Mouse (Mus musculus) forebrain, embryonic 14.5 days (tissue): Measurements from ENCODE around the gene Atg4d. TPM values are rescaled to one million over a fixed set of nuclear protein-coding genes. Genes with fewer than 3 reads are reported as not detected.

ENCODE experiments used
- ATAC-seq: fragments of 200-750 bp; cut with Nextera tagmentation; 2 replicates; pipeline ENCODE4 v1.8.0; 2017; ENCODE audit warnings: mild to moderate bottlenecking, moderate library complexity
- DNase-seq: peaks from one replicate; pipeline ENCODE4 v3.0.0-alpha.2; 2015; ENCODE audit warnings: low spot score
- H3K27ac ChIP-seq: fragments of 300-500 bp; sonication (generic); 2 replicates; pipeline ENCODE4 v1.5.1; 2014; ENCODE audit warnings: low read depth, mild to moderate bottlenecking, control low read depth, low read length, moderate library complexity
- H3K27me3 ChIP-seq: fragments of 300-500 bp; sonication (generic); replicated peaks from 2 replicates; pipeline ENCODE4 v1.6.1; 2014; ENCODE audit warnings: low read length, control low read depth, mixed read lengths; ENCODE audit not compliant: control insufficient read depth, insufficient read depth
- H3K36me3 ChIP-seq: fragments of 300-500 bp; sonication (generic); 2 replicates; pipeline ENCODE4 v1.6.1; 2014; ENCODE audit warnings: low read length, control low read depth; ENCODE audit not compliant: control insufficient read depth, insufficient read depth
- H3K4me1 ChIP-seq: fragments of 300-500 bp; sonication (generic); 2 replicates; pipeline ENCODE4 v1.6.1; 2014; ENCODE audit warnings: antibody characterized with exemption, low read length, control low read depth; ENCODE audit not compliant: control insufficient read depth, insufficient read depth
- H3K4me2 ChIP-seq: fragments of 300-500 bp; sonication (generic); 2 replicates; pipeline ENCODE4 v1.6.1; 2014; ENCODE audit warnings: mild to moderate bottlenecking, control low read depth, low read length
- H3K4me3 ChIP-seq: fragments of 300-500 bp; sonication (generic); 2 replicates; pipeline ENCODE4 v1.5.1; 2014; ENCODE audit warnings: low read depth, low read length, control low read depth
- H3K9ac ChIP-seq: fragments of 300-500 bp; sonication (generic); 2 replicates; pipeline ENCODE4 v1.6.1; 2014; ENCODE audit warnings: mild to moderate bottlenecking, low read length, control low read depth, moderate library complexity
- H3K9me3 ChIP-seq: fragments of 300-500 bp; sonication (generic); replicated peaks from 2 replicates; pipeline ENCODE4 v1.6.1; 2016; ENCODE audit warnings: low read length, control low read depth, mixed read lengths; ENCODE audit not compliant: control insufficient read depth
- WGBS: fragments of 180-500 bp; shearing (Covaris S2); extraction: QIAGEN DNeasy Blood & Tissue Kit; methylation state at CpG from one replicate; pipeline ENCODE4 v1.1.7; 2014; 5-methylcytosine and 5-hydroxymethylcytosine counted together
- polyA plus RNA-seq: library from polyadenylated mRNA; unstranded; fragments of >200 nt; fragmentation: Nextera tagmentation; extraction: Ambion mirVana; gene quantifications from 2 replicates; pipeline ENCODE4 v1.2.1, GENCODE M21; 2014

Atg4d gene
- polyA plus RNA-seq, 1 experiment from 2014 or later: 45.7 TPM

DNA sequence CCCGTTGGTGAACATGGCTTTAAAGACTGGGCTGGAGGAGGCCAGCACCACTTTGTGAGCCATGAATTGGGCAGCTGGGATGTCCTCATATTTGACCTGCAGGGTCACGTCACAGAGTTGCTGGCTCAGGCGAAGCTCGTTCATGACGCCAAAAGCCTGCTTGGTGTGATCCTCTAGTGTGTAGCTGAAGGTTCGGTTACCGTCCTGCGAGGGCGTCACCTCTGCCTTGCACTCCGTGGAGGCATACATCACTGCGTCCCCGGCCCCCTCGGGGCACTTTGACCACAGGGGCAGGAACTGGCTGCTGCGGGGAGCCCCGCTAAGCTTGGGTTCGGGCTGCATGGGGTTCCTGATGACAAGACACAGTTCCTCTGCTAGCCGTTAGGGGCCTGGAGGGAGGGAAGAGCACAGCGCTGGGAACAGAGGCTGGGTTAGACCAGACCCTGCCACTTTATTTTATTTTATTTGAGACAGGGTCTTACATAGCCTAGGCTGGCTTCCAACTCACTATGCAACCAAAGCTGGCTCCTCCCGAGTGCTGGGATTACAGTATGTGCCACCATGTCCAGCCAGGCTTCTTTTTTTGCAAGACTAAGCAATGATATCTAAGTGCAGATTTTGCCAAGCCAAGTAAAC lies 27.6 kb upstream of the Atg4d start:
- Histone ChIP-seq H3K9me3 (no peaks in the 10 kb centered on the region), H3K27me3 (peaks cover 4% of the 10 kb centered on the region), H3K36me3 (peaks cover 23% of the 10 kb centered on the region), H3K4me3 (peak overlapping the region; percentile 89), H3K27ac (peak overlapping the region; percentile 81), H3K4me1 (peaks cover 13% of the 10 kb centered on the region), H3K4me2 (peak overlapping the region; percentile 85), H3K9ac (peak overlapping the region; percentile 98)
- WGBS: 25% methylated on average over 19 of the region's 19 CpGs
- DNase-seq: peak; percentile 58
- ATAC-seq: peak; percentile 13; the same call in 1 of the 2 replicates

GRCm38 (mm10) chr9:21238004-21238732 lies 26.9 kb upstream of the Atg4d start:
- no peak for ATAC-seq
- Histone ChIP-seq H3K36me3 (peaks cover 20% of the 10 kb centered on the region), H3K27ac (peak overlapping the region; percentile 81), H3K9ac (peak overlapping the region; percentile 98), H3K4me1 (peaks cover 13% of the 10 kb centered on the region), H3K4me2 (peak overlapping the region; percentile 85), H3K9me3 (no peaks in the 10 kb centered on the region), H3K4me3 (peak overlapping the region; percentile 89), H3K27me3 (peaks cover 11% of the 10 kb centered on the region)
- 2% methylated on average over 31 of the region's 31 CpGs for WGBS
- DNase-seq: no peak

DNA sequence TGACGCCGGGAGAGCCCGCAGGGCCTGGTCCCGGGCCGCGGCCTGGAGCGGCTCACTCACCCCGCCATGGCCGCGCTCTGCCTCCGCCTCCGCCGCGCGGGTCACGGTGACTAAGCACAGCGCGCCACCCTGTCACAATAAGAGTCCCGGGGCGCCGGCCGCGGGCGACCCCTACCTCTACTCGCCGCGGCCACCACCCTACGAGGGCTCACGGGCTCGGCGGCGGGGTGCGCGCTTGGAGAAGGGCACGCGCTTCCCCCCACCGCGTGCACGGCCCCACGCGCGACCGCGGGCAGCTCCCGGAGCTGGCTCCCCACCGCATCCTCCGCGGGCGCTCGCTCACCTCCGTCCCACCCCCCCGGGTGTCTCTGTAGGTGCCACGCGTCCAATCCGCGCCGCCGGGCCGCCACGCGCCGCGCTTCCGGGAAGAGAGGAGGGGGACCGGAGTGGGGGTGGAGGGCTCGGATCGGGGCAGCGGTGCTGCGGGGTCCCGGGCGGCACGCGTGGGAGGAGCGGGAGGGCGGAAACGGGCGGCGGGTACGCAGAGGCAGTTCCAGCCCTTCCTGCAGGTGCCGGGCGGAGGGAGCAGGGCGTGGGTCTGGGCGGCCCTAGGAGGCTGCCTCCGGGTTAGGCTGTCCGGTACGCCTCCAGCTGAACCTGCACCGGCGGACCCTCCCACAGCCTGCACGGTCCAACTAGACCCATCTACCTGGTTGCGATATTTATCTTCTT lies 26.2 kb upstream of the Atg4d start, which contains the start of gene Keap1:
Gene Keap1 (minus strand): TSS at position 629 of the 732 bp plus-strand sequence.
- peak; percentile 80 for DNase-seq
- Histone ChIP-seq H3K27ac (peak within 1 kb of the TSS; percentile 81), H3K4me3 (peak within 1 kb of the TSS; percentile 89), H3K9ac (peak within 1 kb of the TSS; percentile 98), H3K36me3 (peaks cover 12% of the 10 kb centered on the region), H3K27me3 (peaks cover 18% of the 10 kb centered on the region), H3K4me1 (peaks cover 13% of the 10 kb centered on the region), H3K4me2 (peak within 1 kb of the TSS; percentile 85), H3K9me3 (no peaks in the 10 kb centered on the region)
- ATAC-seq: peak; percentile 87
- WGBS: under 1% methylated on average over 83 of the region's 90 CpGs

- Histone ChIP-seq H3K4me3 (peak overlapping the region; percentile 89), H3K4me1 (peaks cover 13% of the 10 kb centered on the region), H3K36me3 (peaks cover 8% of the 10 kb centered on the region), H3K27ac (0 out of 2 replicates have a peak overlapping the region, but pooled peaks have one; percentile 81), H3K9ac (peak overlapping the region; percentile 98), H3K4me2 (peak overlapping the region; percentile 85), H3K27me3 (peaks cover 24% of the 10 kb centered on the region), H3K9me3 (no peaks in the 10 kb centered on the region)
- ATAC-seq (no peak), DNase-seq (no peak)
- WGBS: 34% methylated on average over 4 of the region's 4 CpGs
These were observed 25.6 kb upstream of the Atg4d start for GRCm38 (mm10) chr9:21239465-21239848.

DNA sequence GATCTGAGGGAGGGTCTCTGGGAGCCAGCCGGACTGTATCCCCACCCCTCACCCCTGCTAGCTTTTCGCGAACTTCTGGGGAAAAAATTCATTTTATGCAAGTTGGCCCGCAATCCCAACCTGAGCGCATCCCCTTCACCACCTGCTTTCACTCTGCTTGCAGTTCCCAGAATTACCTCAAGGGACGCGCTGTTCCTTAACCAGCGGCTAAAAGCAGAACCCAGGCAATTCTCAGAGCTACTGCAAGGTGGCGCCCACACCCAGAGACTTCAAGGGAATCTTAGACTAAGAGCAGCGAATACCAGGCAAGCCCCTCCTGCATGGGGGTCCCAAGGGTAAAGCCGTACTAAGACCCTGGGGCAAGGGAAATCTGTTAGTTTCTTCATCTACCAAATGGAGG lies 23.8 kb upstream of the Atg4d start:
- H3K9me3 ChIP-seq: no peaks in the 10 kb centered on the region
- no peak overlapping the region for H3K27ac ChIP-seq
- no peak overlapping the region for H3K9ac ChIP-seq
- 0 out of 2 replicates have a peak, but pooled peaks have one; percentile 1 for ATAC-seq
- H3K4me3 ChIP-seq: no peak overlapping the region
- DNase-seq: peak; percentile 95
- no peaks in the 10 kb centered on the region for H3K36me3 ChIP-seq
- WGBS: 3% methylated on average over 11 of the region's 11 CpGs
- H3K4me1 ChIP-seq: peaks cover 13% of the 10 kb centered on the region
- no peak overlapping the region for H3K4me2 ChIP-seq
- H3K27me3 ChIP-seq: peaks cover 43% of the 10 kb centered on the region

DNA sequence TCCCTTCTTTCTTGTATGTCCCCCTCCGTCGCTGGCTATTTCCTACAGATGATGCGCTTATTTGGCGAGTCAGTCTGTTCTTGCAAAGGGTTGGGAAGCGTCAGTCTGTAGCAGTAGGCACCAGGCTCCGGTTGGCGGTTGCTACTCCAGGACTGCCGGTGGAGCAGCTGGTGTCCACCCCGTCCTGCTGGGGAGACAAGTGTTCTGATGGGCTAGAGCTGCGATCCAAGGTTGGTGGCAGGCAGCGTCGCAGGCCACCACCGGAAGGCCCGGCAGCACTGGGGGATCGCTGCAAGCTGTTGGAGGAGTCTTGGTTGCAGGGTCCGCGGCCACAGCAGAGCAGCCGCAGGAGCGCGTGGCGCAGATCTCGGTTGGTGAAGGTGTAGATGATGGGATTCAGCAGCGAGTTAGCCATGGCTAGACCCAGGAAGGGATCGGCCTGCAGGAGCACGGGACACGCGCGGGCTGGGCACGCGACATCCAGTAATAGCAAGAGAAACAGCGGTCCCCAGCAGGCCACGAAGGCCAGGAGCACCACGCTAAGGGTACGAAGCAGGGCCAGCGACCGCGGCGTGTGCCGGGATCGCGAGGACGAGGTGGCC lies 21.2 kb upstream of the Atg4d start:
- Histone ChIP-seq H3K27ac (no peak overlapping the region), H3K4me1 (peaks cover 4% of the 10 kb centered on the region; the same call in 1 of the 2 replicates), H3K36me3 (no peaks in the 10 kb centered on the region), H3K9me3 (no peaks in the 10 kb centered on the region), H3K4me3 (peak overlapping the region; percentile 38), H3K9ac (peak overlapping the region; percentile 54), H3K4me2 (peak overlapping the region; percentile 66), H3K27me3 (peaks cover 58% of the 10 kb centered on the region)
- ATAC-seq (no peak), DNase-seq (no peak)
- WGBS: 4% methylated on average over 42 of the region's 42 CpGs

DNA sequence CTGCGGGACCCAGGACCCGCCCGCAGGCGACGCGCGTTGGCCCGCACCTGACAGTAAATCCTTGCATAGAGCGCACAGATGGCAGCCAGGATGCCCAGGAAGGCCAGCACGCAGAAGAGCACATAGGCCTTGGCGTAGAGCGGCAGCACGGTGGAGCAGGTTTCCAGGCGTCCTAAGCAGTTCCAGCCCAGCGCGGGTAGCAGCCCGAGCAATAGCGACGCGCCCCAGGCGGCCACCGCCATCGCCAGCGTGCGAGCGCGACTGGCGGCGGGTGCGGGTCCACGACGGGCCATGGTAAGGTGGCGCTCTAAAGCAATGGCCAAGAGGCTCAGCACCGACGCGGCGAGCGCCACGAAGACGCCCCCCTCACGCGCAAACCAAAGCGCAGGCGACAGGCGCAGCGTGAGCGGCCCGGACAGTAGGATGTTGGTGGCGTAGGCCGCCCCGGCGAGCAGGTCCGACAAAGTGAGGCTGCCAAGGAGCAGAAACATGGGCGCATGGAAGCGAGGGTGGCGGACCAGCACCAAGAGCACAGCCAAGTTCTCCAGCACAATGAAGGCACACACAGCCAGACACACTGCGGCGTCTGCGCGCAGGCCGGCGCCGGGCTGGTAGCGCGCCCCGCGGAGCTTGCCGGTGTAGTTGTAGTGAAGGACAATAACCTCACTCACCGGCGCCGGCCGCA lies 20.5 kb upstream of the Atg4d start:
- ATAC-seq (peak; percentile 49), DNase-seq (peak; percentile 44)
- Histone ChIP-seq H3K27me3 (peaks cover 64% of the 10 kb centered on the region), H3K4me3 (peak overlapping the region; percentile 38), H3K9me3 (no peaks in the 10 kb centered on the region), H3K9ac (peak overlapping the region; percentile 54), H3K4me1 (peaks cover 1% of the 10 kb centered on the region; the same call in 1 of the 2 replicates), H3K27ac (no peak overlapping the region), H3K36me3 (no peaks in the 10 kb centered on the region), H3K4me2 (peak overlapping the region; percentile 66)
- under 1% methylated on average over 68 of the region's 72 CpGs for WGBS

DNA sequence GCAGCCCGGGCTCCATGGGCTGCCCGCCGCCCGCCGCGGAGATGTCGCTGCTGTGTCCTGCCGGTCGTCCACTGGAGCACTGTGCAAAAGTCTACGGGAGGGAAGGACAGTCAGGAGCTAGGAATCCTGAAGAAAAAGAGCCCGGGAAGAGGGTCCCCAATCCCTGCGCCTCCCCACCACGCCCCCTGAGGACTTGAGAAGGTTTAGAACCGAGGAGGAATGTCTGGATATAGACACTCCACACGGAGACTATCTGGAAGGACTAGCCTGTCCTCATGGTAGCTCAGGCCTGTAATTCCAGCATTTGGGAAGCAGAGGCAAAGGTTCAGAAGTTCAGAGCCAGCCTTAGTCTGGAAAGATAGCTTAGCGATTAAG lies 20.0 kb upstream of the Atg4d start:
- no peaks in the 10 kb centered on the region for H3K9me3 ChIP-seq
- H3K27me3 ChIP-seq: peaks cover 69% of the 10 kb centered on the region
- DNase-seq: no peak
- 1% methylated on average over 16 of the region's 16 CpGs for WGBS
- H3K36me3 ChIP-seq: no peaks in the 10 kb centered on the region
- peak overlapping the region; percentile 54 for H3K9ac ChIP-seq
- H3K4me3 ChIP-seq: peak overlapping the region; percentile 38
- no peak for ATAC-seq
- H3K4me1 ChIP-seq: no peaks in the 10 kb centered on the region
- H3K4me2 ChIP-seq: peak overlapping the region; percentile 66
- no peak overlapping the region for H3K27ac ChIP-seq
